Mouse (Mus musculus) lung, adult 18-20 months (tissue): ENCODE results near the gene Cox6b2.

ENCODE experiments used
- DNase-seq, 2 experiments: peaks; one replicate each; pipeline ENCODE4 v3.0.0; 2022; ENCODE audit warnings: mixed read lengths in 2 of 2

Gene Cox6b2

DNA sequence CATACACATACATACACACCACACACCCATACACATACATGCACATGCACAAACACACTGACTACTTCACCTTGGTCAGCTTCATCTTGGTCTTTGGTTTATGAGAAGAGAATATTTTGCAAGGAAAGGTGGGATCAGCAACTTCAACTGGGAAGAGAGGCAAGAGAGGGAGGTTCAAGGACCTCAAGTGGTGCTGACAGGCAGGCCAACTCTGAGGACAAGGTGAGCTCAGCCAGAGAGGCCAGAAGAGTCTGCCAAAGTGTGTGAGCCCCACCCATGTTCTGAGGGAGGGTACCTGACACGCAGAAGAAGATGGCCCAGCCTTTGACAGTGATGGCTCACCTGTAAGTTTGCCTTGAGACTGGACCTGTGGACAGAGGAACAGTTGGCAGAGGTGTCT is 6.8 kb upstream of the Cox6b2 start:
- peak in 1 of 2 experiments; percentile 27 for DNase-seq

- DNase-seq: peak; percentile 30 to 48
These were observed 698 bp downstream of the Cox6b2 start for GRCm38 (mm10) chr7:4751971-4752820.

- DNase-seq: no peak
These were observed 3.7 kb downstream of the Cox6b2 start for GRCm38 (mm10) chr7:4749169-4749568.

- DNase-seq: no peak
These were observed 4.6 kb downstream of the Cox6b2 start for GRCm38 (mm10) chr7:4748321-4748720.

DNA sequence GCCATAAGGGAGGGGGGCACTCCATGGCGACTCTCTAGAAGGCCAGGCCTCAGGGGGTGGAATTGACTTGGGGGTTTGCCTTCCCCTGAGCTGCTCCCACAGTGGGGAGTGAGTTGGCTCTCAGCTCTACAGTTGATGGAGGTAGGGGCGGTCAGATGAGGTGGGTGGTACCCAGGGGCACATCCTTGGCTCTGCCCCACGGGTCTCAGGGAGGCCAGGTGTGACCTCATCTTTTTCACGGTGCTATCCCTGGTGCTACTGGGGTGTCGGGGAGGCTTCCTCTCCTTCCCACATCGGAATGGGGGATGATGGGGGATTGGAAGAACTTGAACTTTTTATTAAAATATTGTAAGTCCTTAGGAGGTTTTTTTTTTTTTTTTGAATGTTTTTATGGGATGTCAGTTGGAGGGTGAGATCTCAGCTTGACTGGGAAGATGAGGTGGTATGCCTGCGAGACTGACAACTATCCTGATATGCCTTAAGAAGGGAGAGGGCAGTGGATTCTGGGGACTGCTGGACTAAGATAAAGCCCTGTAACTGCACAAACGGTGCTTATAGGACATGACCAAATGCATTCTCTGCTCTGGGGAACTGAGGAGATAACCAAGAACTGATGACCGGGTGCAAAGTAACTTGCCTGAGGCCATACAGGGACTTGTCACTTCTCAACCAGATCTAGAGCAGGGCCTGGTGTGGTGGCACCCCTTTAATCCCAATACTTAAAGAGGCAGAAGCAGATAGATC is 5.6 kb downstream of the Cox6b2 start:
- DNase-seq: no peak

DNA sequence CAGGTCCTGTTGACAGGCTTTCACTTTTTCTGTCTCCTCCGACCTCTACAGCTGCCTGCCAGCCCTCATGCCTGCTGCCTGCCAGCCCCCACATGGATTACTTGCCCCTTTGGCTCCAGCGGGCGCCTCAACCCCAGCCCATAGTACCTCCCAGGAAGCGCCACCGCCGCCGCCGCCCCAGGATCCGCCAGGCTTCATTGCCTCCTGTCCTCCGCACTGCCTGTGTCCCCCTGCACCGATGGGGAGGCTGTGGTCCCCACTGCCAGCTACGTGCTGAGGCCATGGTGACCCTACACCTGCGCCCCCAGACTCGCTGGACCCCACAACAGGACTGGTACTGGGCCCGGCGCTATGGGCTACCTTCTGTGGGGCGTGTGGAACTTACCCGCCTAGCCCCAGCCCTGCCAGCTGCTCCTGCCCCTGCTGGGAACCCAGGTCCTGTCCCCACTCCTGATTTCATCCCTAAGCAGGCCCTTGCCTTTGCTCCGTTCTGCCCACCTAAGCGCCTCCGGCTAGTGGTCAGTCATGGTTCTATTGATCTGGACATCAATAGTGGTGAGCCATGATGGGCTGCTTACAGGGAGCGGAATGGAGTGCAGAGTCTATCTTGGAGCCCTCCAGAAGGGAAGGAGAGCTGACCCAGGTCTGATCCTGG is 6.4 kb downstream of the Cox6b2 start:
- no peak for DNase-seq

DNA sequence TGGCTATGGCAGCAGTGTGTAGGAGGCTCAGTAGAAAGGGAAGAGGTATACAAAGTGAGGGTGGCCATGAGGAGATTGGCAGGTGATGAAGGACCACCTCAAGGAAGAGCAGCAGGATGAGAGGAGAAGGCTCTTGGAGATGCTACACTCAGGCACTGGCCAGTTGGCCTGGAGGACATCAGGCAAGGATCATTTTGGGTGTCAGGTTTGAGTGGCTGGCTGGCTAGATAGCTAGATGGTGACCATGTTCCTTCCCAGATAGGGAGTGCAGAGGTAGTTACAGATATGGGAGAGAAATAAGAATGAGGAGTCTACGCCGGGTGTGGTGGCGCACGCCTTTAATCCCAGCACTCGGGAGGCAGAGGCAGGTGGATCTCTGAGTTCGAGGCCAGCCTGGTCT is 8.0 kb downstream of the Cox6b2 start:
- no peak for DNase-seq

DNA sequence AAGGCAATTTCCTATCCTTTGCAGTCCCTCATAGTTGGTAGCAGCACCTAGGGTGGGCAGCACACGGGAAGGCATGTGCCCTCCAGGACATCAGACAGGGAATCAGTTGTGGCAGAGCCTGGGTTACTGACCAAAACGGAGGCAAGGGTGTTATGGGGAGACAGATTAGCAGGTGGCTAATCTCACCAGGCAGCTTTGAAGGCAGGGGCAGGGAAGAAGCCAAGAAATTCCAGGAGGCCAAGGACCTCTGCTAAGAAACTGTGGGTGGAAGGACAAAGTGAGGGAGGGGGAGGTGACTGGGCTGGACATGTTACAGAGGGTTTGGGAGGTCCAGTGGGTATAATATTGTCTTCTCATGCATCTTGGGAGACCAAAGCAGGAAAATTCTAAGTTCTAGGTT is 9.5 kb downstream of the Cox6b2 start:
- DNase-seq: peak in 1 of 2 experiments; percentile 49

GRCm38 (mm10) chr7:4742482-4742819 is 10.4 kb downstream of the Cox6b2 start:
- no peak for DNase-seq

GRCm38 (mm10) chr7:4741672-4742481 is 11.0 kb downstream of the Cox6b2 start:
- no peak for DNase-seq

- peak; percentile 71 to 77 for DNase-seq
These were observed 11.7 kb downstream of the Cox6b2 start for GRCm38 (mm10) chr7:4741151-4741550.

- peak in 1 of 2 experiments; percentile 18 for DNase-seq
These were observed 12.6 kb downstream of the Cox6b2 start for GRCm38 (mm10) chr7:4740309-4740727.

- DNase-seq: peak; percentile 100
These were observed 13.2 kb downstream of the Cox6b2 start, which contains the start of gene Kmt5c for GRCm38 (mm10) chr7:4739544-4740275. Kmt5c (plus strand) TSS chr7:4740115.

- DNase-seq: no peak
These were observed 13.8 kb downstream of the Cox6b2 start for GRCm38 (mm10) chr7:4739041-4739543.

DNA sequence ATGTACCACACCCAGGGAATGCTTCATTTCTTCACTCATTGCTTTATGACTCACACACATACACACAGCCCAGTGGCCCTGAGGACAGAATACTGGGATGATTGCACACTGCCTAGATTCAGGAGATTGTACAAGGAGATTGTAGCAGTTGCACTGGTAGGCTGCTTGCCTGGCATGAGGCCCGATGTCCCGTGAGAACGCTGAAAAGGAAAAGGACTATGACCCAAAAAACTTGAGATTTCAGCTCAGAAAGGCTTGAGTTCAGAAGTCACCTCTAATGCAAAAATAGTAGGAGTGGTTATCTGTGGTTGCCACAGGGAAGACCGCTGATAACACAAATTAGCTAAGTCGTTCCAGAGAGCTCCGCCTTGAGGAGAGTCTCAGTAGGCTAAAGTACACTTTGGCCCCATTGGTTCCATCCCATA is 19.9 kb downstream of the Cox6b2 start:
- no peak for DNase-seq

GRCm38 (mm10) chr7:4731090-4731489 is 21.8 kb downstream of the Cox6b2 start:
- DNase-seq: no peak

- no peak for DNase-seq
These were observed 27.7 kb downstream of the Cox6b2 start, which contains the start of gene Tmem150b for GRCm38 (mm10) chr7:4725169-4725568. Tmem150b (minus strand) TSS chr7:4725249.

DNA sequence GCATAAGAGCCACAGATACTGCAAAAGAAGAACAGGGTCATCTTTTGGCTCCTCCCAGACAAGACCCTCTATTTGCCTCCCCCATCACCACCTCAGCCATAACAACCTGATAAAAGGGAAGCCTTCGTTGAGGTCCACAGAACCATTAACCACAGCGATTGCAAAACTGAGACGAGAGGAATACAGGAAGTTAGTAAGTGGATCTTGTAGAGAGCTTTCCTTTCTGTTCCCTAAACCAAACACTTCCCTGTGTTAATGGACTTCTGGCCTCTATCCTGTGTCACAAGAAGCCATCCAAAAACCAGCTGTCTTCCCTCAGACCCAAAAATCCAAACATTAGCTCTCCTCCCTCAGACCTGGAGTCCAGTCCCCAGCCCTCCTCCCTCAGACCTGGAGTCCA is 28.5 kb downstream of the Cox6b2 start:
- DNase-seq: peak in 1 of 2 experiments; percentile 38

DNA sequence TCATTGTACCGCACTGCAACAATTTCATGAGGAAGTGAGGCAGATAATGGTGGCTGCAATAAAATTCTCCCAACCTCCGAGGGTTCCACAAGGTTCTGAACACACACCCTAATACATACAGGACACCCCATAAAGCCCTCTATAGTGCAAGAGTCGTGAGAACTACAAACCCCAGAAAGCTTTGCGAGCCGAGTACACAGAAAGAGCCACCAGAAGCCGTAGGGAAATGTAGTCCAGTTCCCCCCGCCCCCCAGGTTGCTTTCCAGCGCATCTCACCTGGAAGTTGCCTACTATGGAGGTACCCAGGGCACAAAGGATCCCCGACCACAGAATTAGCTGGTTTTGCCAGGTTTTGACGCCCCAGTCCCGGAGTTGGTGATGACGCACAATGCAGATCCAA is 29.4 kb downstream of the Cox6b2 start:
- peak; percentile 25 to 44 for DNase-seq

DNA sequence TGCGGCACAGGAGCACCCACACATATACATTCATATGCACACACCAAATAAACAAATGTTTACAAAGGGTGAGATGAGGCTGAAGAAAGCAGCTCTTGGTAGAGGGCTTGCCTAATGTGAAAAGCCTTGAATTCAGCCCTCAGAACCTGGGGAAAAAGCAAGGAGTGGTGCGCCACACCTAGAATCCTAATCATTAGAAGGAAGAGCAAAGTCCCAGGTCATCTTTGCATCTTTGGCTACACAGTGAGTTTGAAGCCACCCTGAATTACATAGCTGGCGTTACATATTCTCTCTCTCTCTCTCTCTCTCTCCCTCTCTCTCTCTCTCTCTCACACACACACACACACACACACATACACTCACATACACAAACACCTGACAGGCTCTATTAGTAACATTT is 33.6 kb downstream of the Cox6b2 start:
- DNase-seq: no peak

GRCm38 (mm10) chr7:4716955-4717354 is 35.9 kb downstream of the Cox6b2 start:
- no peak for DNase-seq

GRCm38 (mm10) chr7:4712594-4712993 is 40.3 kb downstream of the Cox6b2 start:
- DNase-seq: no peak
